Mouse (Mus musculus) kidney, adult 18-20 months (tissue): ENCODE data around the gene Ddx19b.
"Not testable (repeated sequence)": the region's sequence is repeated elsewhere in the genome, so short reads cannot be mapped to it uniquely, and the experiment has no call there.

Experiments
- DNase-seq: peaks from one replicate; pipeline ENCODE4 v3.0.0; 2021

Ddx19b gene

GRCm38 (mm10) chr8:110963051-110963450, 68.5 kb downstream of the Ddx19b start:
- no peak for DNase-seq

GRCm38 (mm10) chr8:110959906-110960305, 71.6 kb downstream of the Ddx19b start:
- DNase-seq = no peak

- no peak for DNase-seq
Observed at GRCm38 (mm10) chr8:110959071-110959780, 72.3 kb downstream of the Ddx19b start.

GRCm38 (mm10) chr8:110958553-110958952, 73.0 kb downstream of the Ddx19b start:
- not testable (repeated sequence) for DNase-seq

- DNase-seq = no peak
Observed at GRCm38 (mm10) chr8:110958135-110958534, 73.4 kb downstream of the Ddx19b start.

GRCm38 (mm10) chr8:110957471-110957870, 74.1 kb downstream of the Ddx19b start:
- no peak for DNase-seq

GRCm38 (mm10) chr8:110956619-110957450, 74.7 kb downstream of the Ddx19b start:
- DNase-seq = no peak

GRCm38 (mm10) chr8:110954776-110955175, 76.8 kb downstream of the Ddx19b start:
- no peak for DNase-seq
